Mouse (Mus musculus): Measurements from ENCODE around the gene Hbb-bh1.

- TF ChIP-seq CTCF (IDR thresholded peaks at IDR 0.05; ENCODE audit: low read depth, low read length) (no peak), POLR2A (IDR thresholded peaks at IDR 0.05; ENCODE audit: extremely low read depth, insufficient read depth, low read length) (no peak)
These were observed 43.2 kb upstream of the Hbb-bh1 start, which contains the start of gene Olfr66 for GRCm38 (mm10) chr7:103886152-103886551.

Data from liver, adult 2 months (tissue).